Mouse (Mus musculus) thymus, postnatal 0 days (tissue): ENCODE results near the gene Gatm. TPM values are rescaled to one million over a fixed set of nuclear protein-coding genes. Genes with fewer than 3 reads are reported as not detected.

Source experiments
- microRNA counts: library from miRNA; unstranded; fragments of <30 nt; microRNA quantifications from one replicate; lab custom pipeline; 2015
- microRNA-seq: library from miRNA; unstranded; fragments of <30 nt; microRNA quantifications from one replicate; pipeline ENCODE4, GENCODE M21; 2016; ENCODE audit warnings: borderline number of aligned reads
- polyA plus RNA-seq: library from polyadenylated mRNA; unstranded; fragments of >200 nt; fragmentation: Nextera tagmentation; extraction: Ambion mirVana; gene quantifications from 2 replicates; pipeline ENCODE4 v1.2.1, GENCODE M21; 2015

The Gatm gene
- polyA plus RNA-seq, 1 experiment from 2014 or later: 6.3 TPM

MicroRNA genes within 50 kb of the gene (microRNA counts, 519-probe panel; counts per million panel counts)
- 473 counts per million, percentile 71 among the panel's probes with 10 or more counts for microRNA mmu-miR-147 (lab: Ali Mortazavi, UCI)

Small RNA genes within 50 kb of the gene (microRNA-seq; reads per million reads assigned to microRNA genes)
- gene Mir147: 204 reads per million, percentile 53 among the genes with 10 or more reads in this experiment

Other genes starting within 250 kb of the Gatm start
- gene Shf, start 242.1 kb downstream of the Gatm start, polyA plus RNA-seq: 3.4 and 3.9 TPM in 2 replicates
- gene Slc28a2, start 184.8 kb downstream of the Gatm start, polyA plus RNA-seq: 25.0 and 29.1 TPM in 2 replicates
- gene Gm14085, start 126.4 kb downstream of the Gatm start, polyA plus RNA-seq: 5.4 and 8.8 TPM in 2 replicates
- gene AA467197, start 25.7 kb upstream of the Gatm start, polyA plus RNA-seq: 25.3 and 27.2 TPM in 2 replicates
- 5.9 and 6.2 TPM in 2 replicates for gene Slc30a4, start 91.4 kb upstream of the Gatm start, polyA plus RNA-seq
- gene Bloc1s6, start 127.2 kb upstream of the Gatm start, polyA plus RNA-seq: 49.5 and 54.0 TPM in 2 replicates
- gene Sqor, start 153.9 kb upstream of the Gatm start, polyA plus RNA-seq: 5.7 and 6.3 TPM in 2 replicates